Mouse (Mus musculus) limb, embryonic 10.5 days (tissue): ENCODE data around the gene Trp53tg5. TPM values are rescaled to one million over a fixed set of nuclear protein-coding genes. Genes with fewer than 3 reads are reported as not detected.
A peak's percentile ranks its signal among the peaks of the same experiment; 100 is the strongest.

ENCODE experiments used
- DNase-seq: peaks from one replicate; pipeline ENCODE4 v3.0.0-alpha.2; 2017; ENCODE audit warnings: low spot score
- H3K27ac ChIP-seq: fragments of 300-500 bp; sonication (generic); 2 replicates; pipeline ENCODE4 v1.5.1; 2016; ENCODE audit warnings: mild to moderate bottlenecking
- H3K27me3 ChIP-seq: fragments of 300-500 bp; sonication (generic); 2 replicates; pipeline ENCODE4 v1.6.1; 2016; ENCODE audit warnings: low read depth, mild to moderate bottlenecking; ENCODE audit not compliant: poor library complexity, severe bottlenecking
- H3K36me3 ChIP-seq: fragments of 300-500 bp; sonication (generic); 2 replicates; pipeline ENCODE4 v1.6.1; 2016; ENCODE audit warnings: mild to moderate bottlenecking, moderate library complexity
- H3K4me1 ChIP-seq: fragments of 300-500 bp; sonication (generic); 2 replicates; pipeline ENCODE4 v1.6.1; 2016
- H3K4me3 ChIP-seq: fragments of 300-500 bp; sonication (generic); 2 replicates; pipeline ENCODE4 v1.5.1; 2016; ENCODE audit warnings: mild to moderate bottlenecking, moderate library complexity
- H3K9me3 ChIP-seq: fragments of 300-500 bp; sonication (generic); replicated peaks from 2 replicates; pipeline ENCODE4 v1.6.1; 2016; ENCODE audit warnings: mild to moderate bottlenecking
- WGBS: fragments of 180-500 bp; shearing (Covaris S2); methylation state at CpG from one replicate; pipeline ENCODE4 v1.1.7; 2016; 5-methylcytosine and 5-hydroxymethylcytosine counted together
- polyA plus RNA-seq: library from polyadenylated mRNA; unstranded; fragments of >200 nt; fragmentation: Nextera tagmentation; extraction: Ambion mirVana; gene quantifications from 2 replicates; pipeline ENCODE4 v1.2.1, GENCODE M21; 2016

Gene Trp53tg5
- polyA plus RNA-seq, 1 experiment from 2014 or later = not detected

- H3K27me3 ChIP-seq = no peaks in the 10 kb centered on the region
- 0 out of 2 replicates have a peak, but pooled peaks cover 3% of the 10 kb centered on the region for H3K4me1 ChIP-seq
- H3K27ac ChIP-seq = no peak overlapping the region
- 45% methylated on average over 5 of the region's 5 CpGs for WGBS
- no peaks in the 10 kb centered on the region for H3K9me3 ChIP-seq
- DNase-seq = no peak
- H3K36me3 ChIP-seq = peaks cover 27% of the 10 kb centered on the region
- H3K4me3 ChIP-seq = no peak overlapping the region
Measured at GRCm38 (mm10) chr2:164510621-164511190, 37.2 kb upstream of the Trp53tg5 start.

- Histone ChIP-seq H3K27ac (no peak overlapping the region), H3K9me3 (no peaks in the 10 kb centered on the region), H3K27me3 (no peaks in the 10 kb centered on the region), H3K4me1 (0 out of 2 replicates have a peak, but pooled peaks cover 3% of the 10 kb centered on the region), H3K36me3 (peaks cover 55% of the 10 kb centered on the region), H3K4me3 (no peak overlapping the region)
- 84% methylated on average over 19 of the region's 19 CpGs for WGBS
- no peak for DNase-seq
Measured at GRCm38 (mm10) chr2:164507811-164508210, 34.3 kb upstream of the Trp53tg5 start.

GRCm38 (mm10) chr2:164505619-164506347, 32.3 kb upstream of the Trp53tg5 start:
- WGBS = 92% methylated on average over 4 of the region's 4 CpGs
- no peak overlapping the region for H3K27ac ChIP-seq
- H3K36me3 ChIP-seq = peaks cover 74% of the 10 kb centered on the region

DNA sequence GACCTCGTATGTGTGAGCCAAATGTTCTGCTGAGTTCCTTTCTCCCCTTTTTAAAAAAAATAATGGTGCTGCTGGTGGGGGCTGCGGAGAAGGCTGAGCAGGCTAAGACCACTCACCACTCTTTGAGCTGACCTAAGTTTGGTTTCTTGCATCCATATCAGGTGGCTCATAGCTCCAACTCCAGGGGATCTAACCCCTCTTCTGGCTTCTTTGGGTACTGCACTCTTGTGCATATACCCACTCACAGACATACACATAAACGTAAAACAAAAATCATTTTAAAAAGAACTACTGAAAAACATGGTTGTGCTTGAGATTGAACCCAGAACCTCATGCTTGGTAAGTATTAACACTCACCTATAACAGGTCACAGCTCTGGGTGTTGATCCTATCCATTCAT, 31.4 kb upstream of the Trp53tg5 start:
- Histone ChIP-seq H3K27me3 (no peaks in the 10 kb centered on the region), H3K4me1 (no peaks in the 10 kb centered on the region), H3K4me3 (no peak overlapping the region), H3K27ac (no peak overlapping the region), H3K9me3 (no peaks in the 10 kb centered on the region), H3K36me3 (peaks cover 83% of the 10 kb centered on the region)
- no peak for DNase-seq
- 97% methylated on average over 3 of the region's 3 CpGs for WGBS

More at GRCm38 (mm10) chr2:164505619-164506347, 32.3 kb upstream of the Trp53tg5 start:
- no peak overlapping the region for H3K4me3 ChIP-seq
- H3K4me1 ChIP-seq = no peaks in the 10 kb centered on the region
- no peaks in the 10 kb centered on the region for H3K9me3 ChIP-seq
- no peak for DNase-seq
- no peaks in the 10 kb centered on the region for H3K27me3 ChIP-seq

GRCm38 (mm10) chr2:164500511-164500910, 27.0 kb upstream of the Trp53tg5 start:
- H3K27ac ChIP-seq = no peak overlapping the region
- 94% methylated on average over 7 of the region's 7 CpGs for WGBS
- no peak for DNase-seq
- H3K36me3 ChIP-seq = peaks cover 63% of the 10 kb centered on the region
- no peaks in the 10 kb centered on the region for H3K27me3 ChIP-seq
- no peaks in the 10 kb centered on the region for H3K9me3 ChIP-seq
- peaks cover 15% of the 10 kb centered on the region for H3K4me1 ChIP-seq
- no peak overlapping the region for H3K4me3 ChIP-seq

DNA sequence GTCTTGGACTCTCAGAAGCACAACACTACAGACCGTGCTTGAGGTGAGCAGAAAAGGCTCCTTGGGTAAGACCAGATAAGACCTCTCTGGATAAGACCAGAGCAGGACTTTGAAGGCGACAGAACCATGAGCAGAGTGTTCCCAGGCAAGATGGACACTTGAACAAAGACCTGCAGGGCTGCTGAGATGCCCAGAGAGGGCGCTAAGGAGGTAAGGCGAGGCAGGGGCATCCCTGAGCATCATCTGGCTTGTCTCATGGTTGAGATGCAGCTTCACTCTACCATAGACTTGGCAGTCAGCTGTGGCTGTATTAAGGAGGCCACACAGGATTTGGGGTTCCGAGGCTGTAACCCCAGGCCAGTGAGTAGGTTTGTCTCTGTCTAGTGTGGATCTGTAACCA, 25.8 kb upstream of the Trp53tg5 start:
- 68% methylated on average over 5 of the region's 5 CpGs for WGBS
- no peak for DNase-seq
- Histone ChIP-seq H3K9me3 (no peaks in the 10 kb centered on the region), H3K27ac (no peak overlapping the region), H3K4me3 (no peak overlapping the region), H3K4me1 (peaks cover 15% of the 10 kb centered on the region), H3K27me3 (no peaks in the 10 kb centered on the region), H3K36me3 (peaks cover 52% of the 10 kb centered on the region)

DNA sequence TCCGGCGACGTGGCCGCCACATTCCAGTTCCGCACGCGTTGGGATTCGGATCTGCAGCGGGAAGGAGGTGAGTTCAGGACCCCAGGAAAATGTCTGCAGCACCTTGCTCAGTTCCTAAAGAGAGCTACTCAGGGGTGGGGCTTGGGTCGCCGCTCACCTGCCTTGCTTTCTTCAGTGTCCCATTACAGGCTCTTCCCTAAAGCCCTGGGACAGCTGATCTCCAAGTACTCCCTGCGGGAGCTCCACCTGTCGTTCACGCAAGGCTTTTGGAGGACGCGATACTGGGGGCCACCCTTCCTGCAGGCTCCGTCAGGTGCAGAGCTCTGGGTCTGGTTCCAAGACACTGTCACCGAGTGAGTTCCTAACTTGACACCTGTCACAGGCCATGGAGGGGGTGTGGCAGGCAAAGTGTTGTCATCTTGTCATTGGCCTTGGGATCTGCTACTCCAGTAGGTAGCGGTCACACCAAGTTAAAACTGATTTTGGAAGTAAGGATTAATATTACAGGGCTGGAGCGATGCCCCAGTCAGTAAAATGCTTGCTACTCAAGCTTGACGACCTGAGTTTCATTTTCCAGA, 24.3 kb upstream of the Trp53tg5 start:
- DNase-seq = no peak
- Histone ChIP-seq H3K36me3 (peaks cover 36% of the 10 kb centered on the region), H3K27ac (peak overlapping the region; percentile 84), H3K4me3 (peak overlapping the region; percentile 80), H3K27me3 (no peaks in the 10 kb centered on the region), H3K9me3 (no peaks in the 10 kb centered on the region), H3K4me1 (peaks cover 15% of the 10 kb centered on the region)
- WGBS = 6% methylated on average over 21 of the region's 21 CpGs

DNA sequence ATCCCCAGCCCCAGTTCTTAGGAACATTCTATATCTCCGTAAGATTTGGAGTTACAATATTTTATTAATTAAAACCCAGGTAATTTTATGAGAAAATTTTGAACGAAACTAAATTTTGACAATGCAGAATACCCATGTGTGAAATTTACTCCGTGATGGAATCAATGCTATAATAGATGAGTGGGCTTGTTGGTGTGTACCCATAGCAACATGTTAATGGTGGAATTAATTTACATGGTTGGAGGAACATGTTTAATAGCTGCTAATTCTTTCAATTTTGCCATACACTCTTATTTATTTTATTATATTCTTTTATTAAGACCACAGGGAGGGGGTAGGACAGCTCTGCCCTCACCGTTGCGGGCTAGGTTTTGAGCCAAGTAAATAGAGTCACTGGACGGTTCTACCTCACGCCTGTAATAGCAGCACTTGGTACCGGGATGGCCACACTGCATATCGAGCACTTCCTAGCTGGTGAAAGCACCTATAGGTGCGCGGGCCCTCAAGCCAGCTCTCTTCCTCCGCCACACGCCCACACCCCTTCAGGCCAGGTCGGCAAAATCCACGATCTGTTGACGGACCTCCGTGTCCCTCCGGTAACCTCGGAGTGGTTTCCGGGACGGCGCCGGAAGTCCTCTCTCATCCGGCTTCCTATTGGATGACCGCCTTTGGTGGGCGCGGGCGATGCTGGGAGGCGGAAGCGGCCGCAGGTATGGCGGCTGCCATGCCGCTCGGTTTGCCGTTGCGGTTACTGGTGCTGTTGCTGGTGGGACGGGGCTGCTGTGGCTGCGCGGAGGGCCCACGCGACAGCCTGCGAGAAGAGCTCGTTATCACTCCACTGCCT, 23.5 kb upstream of the Trp53tg5 start, which contains the start of gene Pigt:
Gene Pigt, plus strand, starts transcription at position 674 of the 844 bp plus-strand sequence.
- 4% methylated on average over 43 of the region's 43 CpGs for WGBS
- no peaks in the 10 kb centered on the region for H3K27me3 ChIP-seq
- peak within 1 kb of the TSS; percentile 84 for H3K27ac ChIP-seq
- peaks cover 29% of the 10 kb centered on the region for H3K36me3 ChIP-seq
- peak; percentile 94 for DNase-seq
- peak within 1 kb of the TSS; percentile 80 for H3K4me3 ChIP-seq
- no peaks in the 10 kb centered on the region for H3K9me3 ChIP-seq
- peaks cover 15% of the 10 kb centered on the region for H3K4me1 ChIP-seq

GRCm38 (mm10) chr2:164496331-164496730, 22.8 kb upstream of the Trp53tg5 start:
- Histone ChIP-seq H3K27me3 (no peaks in the 10 kb centered on the region), H3K36me3 (peaks cover 23% of the 10 kb centered on the region), H3K27ac (no peak overlapping the region), H3K4me1 (peaks cover 15% of the 10 kb centered on the region), H3K9me3 (no peaks in the 10 kb centered on the region), H3K4me3 (no peak overlapping the region)
- WGBS = 69% methylated on average over 1 of the region's 1 CpGs
- no peak for DNase-seq

DNA sequence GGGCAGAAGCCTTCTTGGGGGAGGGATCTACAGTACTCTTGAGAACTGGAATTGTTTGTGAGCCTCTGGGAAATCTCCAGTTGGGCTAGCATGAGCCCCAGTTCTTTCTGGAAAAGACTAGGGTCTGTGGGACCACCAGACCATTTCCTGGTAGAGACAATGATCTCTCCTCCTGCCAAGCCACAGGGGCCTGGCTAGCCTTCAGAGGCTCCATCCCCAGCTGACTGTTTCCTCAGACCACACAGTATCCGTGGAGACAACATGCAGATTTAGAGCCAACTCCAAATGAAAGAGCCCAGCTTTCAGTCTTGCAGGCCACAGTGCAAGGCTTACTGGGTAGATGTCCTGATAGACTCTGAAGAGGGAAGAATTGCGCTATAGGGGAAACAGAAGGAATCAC, 20.6 kb upstream of the Trp53tg5 start:
- 49% methylated on average over 2 of the region's 2 CpGs for WGBS
- H3K36me3 ChIP-seq = peaks cover under 1% of the 10 kb centered on the region; the same call in 1 of the 2 replicates
- H3K27ac ChIP-seq = no peak overlapping the region
- H3K27me3 ChIP-seq = peaks cover 8% of the 10 kb centered on the region; the same call in 1 of the 2 replicates
- H3K4me3 ChIP-seq = no peak overlapping the region
- H3K9me3 ChIP-seq = no peaks in the 10 kb centered on the region
- DNase-seq = no peak
- peaks cover 15% of the 10 kb centered on the region for H3K4me1 ChIP-seq

DNA sequence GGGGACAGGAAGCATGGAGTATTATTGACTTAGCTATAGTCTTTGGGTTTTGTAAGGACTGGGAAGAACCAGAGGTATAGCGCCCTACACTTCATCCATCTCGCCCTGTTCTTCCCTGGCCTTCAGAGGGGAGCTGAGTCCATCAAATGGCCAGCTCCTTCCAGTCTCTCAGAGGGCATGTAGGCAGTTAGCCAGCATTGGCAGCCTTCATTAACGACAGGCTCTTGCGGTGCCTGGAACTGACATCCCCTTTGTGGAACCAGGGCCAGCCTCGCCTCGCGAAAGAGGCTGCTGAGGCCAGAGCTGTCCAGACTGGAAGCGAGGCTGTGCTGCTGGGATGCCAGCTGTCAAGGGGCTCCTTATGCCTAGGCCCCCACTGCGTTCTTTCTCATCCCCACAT, 14.3 kb upstream of the Trp53tg5 start:
- H3K27ac ChIP-seq = no peak overlapping the region
- H3K27me3 ChIP-seq = peaks cover 62% of the 10 kb centered on the region
- no peaks in the 10 kb centered on the region for H3K9me3 ChIP-seq
- 71% methylated on average over 9 of the region's 9 CpGs for WGBS
- H3K36me3 ChIP-seq = no peaks in the 10 kb centered on the region
- H3K4me1 ChIP-seq = peaks cover 22% of the 10 kb centered on the region
- no peak for DNase-seq
- no peak overlapping the region for H3K4me3 ChIP-seq

- DNase-seq = no peak
- H3K27me3 ChIP-seq = peaks cover 62% of the 10 kb centered on the region
- 10% methylated on average over 11 of the region's 11 CpGs for WGBS
- H3K9me3 ChIP-seq = no peaks in the 10 kb centered on the region
- no peaks in the 10 kb centered on the region for H3K36me3 ChIP-seq
- peaks cover 22% of the 10 kb centered on the region for H3K4me1 ChIP-seq
- peak overlapping the region; percentile 75 for H3K27ac ChIP-seq
- H3K4me3 ChIP-seq = peak overlapping the region; percentile 87
Measured at GRCm38 (mm10) chr2:164487115-164487527, 13.6 kb upstream of the Trp53tg5 start.
